Mouse (Mus musculus): ENCODE data around the gene Inpp5e.

GRCm38 (mm10) chr2:26400296-26400695 lies 8.7 kb downstream of the Inpp5e start:
- no peak for TF ChIP-seq CTCF (IDR thresholded peaks at IDR 0.05; ENCODE audit: borderline replicate concordance, insufficient read depth, low read depth, low read length)
- no peak for TF ChIP-seq POLR2A (IDR thresholded peaks at IDR 0.05; ENCODE audit: borderline replicate concordance, insufficient read depth, low read length)
